Mouse (Mus musculus) embryonic fibroblast, embryonic 13.5 days (primary cell): Measurements from ENCODE around the gene Slc25a20.

ENCODE experiments used
- CTCF ChIP-seq: IDR thresholded peaks from 2 replicates; pipeline ENCODE4 v1.5.1; 2011; ENCODE audit warnings: mild to moderate bottlenecking, control low read depth, low read length, moderate library complexity, borderline replicate concordance; ENCODE audit not compliant: insufficient read depth
- POLR2A ChIP-seq: IDR thresholded peaks from 2 replicates; pipeline ENCODE4 v1.6.1; 2011; ENCODE audit warnings: low read depth, mild to moderate bottlenecking, control low read depth, low read length, moderate library complexity

GRCm38 (mm10) chr9:108689993-108690392 is 28.1 kb downstream of the Slc25a20 start:
- TF ChIP-seq CTCF (no peak), POLR2A (no peak)
